Mouse (Mus musculus) thymus, adult 2 months (tissue): Measurements from ENCODE around the gene 1500009C09Rik.

Experiments used
- CTCF ChIP-seq: fragments of 200-500 bp; IDR thresholded peaks from 2 replicates; pipeline ENCODE4 v1.5.1; 2012; ENCODE audit warnings: mild to moderate bottlenecking, control low read depth, low read length, moderate library complexity, borderline replicate concordance; ENCODE audit not compliant: control insufficient read depth, poor library complexity, insufficient read depth; ENCODE audit errors: extremely low read depth
- POLR2A ChIP-seq: fragments of 200-500 bp; IDR thresholded peaks from 2 replicates; pipeline ENCODE4 v1.6.1; 2012; ENCODE audit warnings: mild to moderate bottlenecking, low read length, control low read depth, moderate library complexity; ENCODE audit not compliant: control insufficient read depth, poor library complexity, insufficient read depth; ENCODE audit errors: extremely low read depth

DNA sequence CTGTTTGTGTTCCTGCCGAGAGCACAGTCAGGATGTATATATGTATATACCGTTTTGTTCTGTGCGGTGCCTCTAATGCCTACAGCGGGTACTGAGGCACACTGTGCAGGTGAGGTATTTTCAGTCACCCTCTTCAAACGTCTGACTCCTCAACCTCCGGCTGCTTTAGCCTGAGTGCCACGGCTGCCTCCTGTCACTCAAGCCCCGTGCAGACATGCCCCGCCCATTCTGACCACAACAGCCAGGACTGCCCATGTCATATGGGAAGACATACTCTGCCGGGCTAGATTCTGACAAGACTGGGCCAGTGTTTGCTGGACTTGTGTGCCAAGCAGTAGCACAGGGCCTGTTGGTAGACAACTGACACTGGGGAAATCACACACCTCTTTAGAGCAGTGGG is 16.5 kb upstream of the 1500009C09Rik start:
- no peak for TF ChIP-seq CTCF
- TF ChIP-seq POLR2A, result no peak
